Mouse (Mus musculus) cerebellum, adult 2 months (tissue): Measurements from ENCODE around the gene Atg3. TPM values are rescaled to one million over a fixed set of nuclear protein-coding genes. Genes with fewer than 3 reads are reported as not detected.

Source experiments
- DNase-seq, 2 experiments: peaks; one replicate each; pipeline ENCODE4 v3.0.0; 2021
- H3K27ac ChIP-seq: fragments of 200-500 bp; 2 replicates; pipeline ENCODE4 v1.5.1; 2012; ENCODE audit warnings: low read length, control low read depth, inconsistent platforms; ENCODE audit not compliant: insufficient read depth
- H3K27me3 ChIP-seq: fragments of 200-500 bp; 2 replicates; pipeline ENCODE4 v1.6.1; 2012; ENCODE audit warnings: inconsistent platforms, mild to moderate bottlenecking, low read length, moderate library complexity; ENCODE audit not compliant: control insufficient read depth, insufficient read depth
- H3K4me1 ChIP-seq: fragments of 200-500 bp; 2 replicates; pipeline ENCODE4 v1.6.1; 2011; ENCODE audit warnings: low read length; ENCODE audit not compliant: control insufficient read depth, insufficient read depth
- H3K4me3 ChIP-seq: fragments of 200-500 bp; replicated peaks from 2 replicates; pipeline ENCODE3; 2011; ENCODE audit warnings: mild to moderate bottlenecking, low read depth, low read length, control low read depth; ENCODE audit not compliant: insufficient read depth
- CTCF ChIP-seq: fragments of 200-500 bp; IDR thresholded peaks from 2 replicates; pipeline ENCODE4 v1.5.1; 2011; ENCODE audit warnings: low read depth, mild to moderate bottlenecking, control low read depth, low read length, moderate library complexity, borderline replicate concordance; ENCODE audit not compliant: insufficient read depth
- POLR2A ChIP-seq: fragments of 200-500 bp; IDR thresholded peaks from 2 replicates; pipeline ENCODE4 v1.6.1; 2011; ENCODE audit warnings: low read length, control low read depth, borderline replicate concordance; ENCODE audit not compliant: insufficient read depth
- WGBS: fragments of 180-500 bp; shearing (Covaris S2); methylation state at CpG from one replicate; pipeline ENCODE4 v1.1.7; 2018; 5-methylcytosine and 5-hydroxymethylcytosine counted together
- polyA plus RNA-seq: library from polyadenylated mRNA; depleted of rRNA; stranded (reverse); fragments of >200 nt; gene quantifications from 2 replicates; pipeline ENCODE4 v1.2.3, GENCODE M21; 2012; rRNA removed

Atg3 gene
- polyA plus RNA-seq, 1 experiment, result 54.8 TPM

- DNase-seq, result no peak
- 86% methylated on average over 3 of the region's 3 CpGs for WGBS
- Histone ChIP-seq H3K27ac (no peak overlapping the region), H3K4me1 (no peaks in the 10 kb centered on the region), H3K4me3 (no peak overlapping the region), H3K27me3 (no peaks in the 10 kb centered on the region)
- no peak for TF ChIP-seq POLR2A
Observed at GRCm38 (mm10) chr16:45222771-45223170, 64.2 kb downstream of the Atg3 start.

- Histone ChIP-seq H3K4me1 (no peaks in the 10 kb centered on the region), H3K27ac (no peak within 1 kb of the TSS), H3K27me3 (no peaks in the 10 kb centered on the region), H3K4me3 (no peak within 1 kb of the TSS)
- WGBS, result 40% methylated on average over 10 of the region's 10 CpGs
- DNase-seq, result no peak
- TF ChIP-seq CTCF (no peak), POLR2A (no peak)
Observed at GRCm38 (mm10) chr16:45223648-45224388, 65.2 kb downstream of the Atg3 start, which contains the start of gene Btla. Gene Btla (plus strand): TSS chr16:45224315.

DNA sequence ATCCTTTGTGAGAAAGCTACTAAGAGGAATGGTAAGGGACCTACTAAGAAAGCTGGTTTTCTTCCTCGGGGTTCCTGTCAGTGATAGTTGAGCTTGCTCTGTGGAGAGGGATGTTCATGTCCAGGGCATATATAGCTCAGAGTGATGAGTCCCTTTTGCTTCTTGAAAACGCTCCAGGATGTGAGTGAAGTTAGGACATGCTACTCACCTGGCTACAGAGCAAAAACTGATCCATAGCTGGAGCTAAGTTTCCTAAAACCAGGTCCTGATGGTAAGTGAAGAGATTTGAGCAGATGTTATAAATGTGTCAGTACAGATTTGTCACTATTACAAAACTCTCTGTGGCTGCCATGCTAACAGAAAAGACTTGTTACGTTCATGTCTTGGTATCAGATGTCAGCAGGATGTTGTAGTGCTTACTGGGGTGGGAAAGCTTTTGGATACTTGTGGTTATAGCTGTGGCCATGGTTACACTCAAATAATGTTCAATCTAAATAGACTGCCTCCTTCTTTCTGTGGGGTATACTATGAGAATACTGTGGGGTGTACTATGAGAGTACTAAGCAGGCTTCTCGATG, 65.9 kb downstream of the Atg3 start:
- no peaks in the 10 kb centered on the region for H3K4me1 ChIP-seq
- H3K27ac ChIP-seq, result no peak overlapping the region
- no peaks in the 10 kb centered on the region for H3K27me3 ChIP-seq
- DNase-seq, result no peak
- 48% methylated on average over 4 of the region's 4 CpGs for WGBS
- H3K4me3 ChIP-seq, result no peak overlapping the region
- TF ChIP-seq POLR2A (no peak), CTCF (no peak)

- H3K4me1 ChIP-seq, result no peaks in the 10 kb centered on the region
- no peak overlapping the region for H3K4me3 ChIP-seq
- no peak for DNase-seq
- WGBS, result 89% methylated on average over 1 of the region's 1 CpGs
- no peaks in the 10 kb centered on the region for H3K27me3 ChIP-seq
- no peak overlapping the region for H3K27ac ChIP-seq
- TF ChIP-seq CTCF (no peak), POLR2A (no peak)
Observed at GRCm38 (mm10) chr16:45227002-45227401, 68.4 kb downstream of the Atg3 start.

DNA sequence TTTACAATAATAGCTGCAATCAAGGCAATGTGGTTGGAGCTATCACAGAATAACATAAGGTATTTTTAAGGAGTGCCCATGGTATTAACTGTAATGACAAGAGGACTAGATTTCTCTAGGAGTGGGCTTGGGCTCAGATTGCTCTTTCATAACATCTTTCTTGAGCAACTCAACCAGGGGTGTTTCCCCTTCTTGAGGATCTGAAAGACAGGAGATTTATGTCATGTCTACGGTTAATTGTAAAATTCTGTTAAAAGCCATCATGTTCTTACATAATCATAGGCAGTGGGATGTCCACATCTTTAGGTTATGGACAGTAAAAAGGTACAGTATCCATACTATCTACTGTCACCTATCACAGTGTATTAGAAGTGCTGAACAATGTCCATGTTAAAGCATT, 72.7 kb downstream of the Atg3 start:
- 92% methylated on average over 1 of the region's 1 CpGs for WGBS
- no peaks in the 10 kb centered on the region for H3K4me1 ChIP-seq
- no peak for TF ChIP-seq CTCF
- no peak for TF ChIP-seq POLR2A
- H3K27me3 ChIP-seq, result no peaks in the 10 kb centered on the region
- no peak overlapping the region for H3K27ac ChIP-seq
- DNase-seq, result no peak
- H3K4me3 ChIP-seq, result no peak overlapping the region

- H3K27ac ChIP-seq, result no peak overlapping the region
- H3K4me3 ChIP-seq, result no peak overlapping the region
- TF ChIP-seq POLR2A, result no peak
- TF ChIP-seq CTCF, result no peak
- H3K27me3 ChIP-seq, result no peaks in the 10 kb centered on the region
- DNase-seq, result no peak
- H3K4me1 ChIP-seq, result no peaks in the 10 kb centered on the region
- 40% methylated on average over 3 of the region's 3 CpGs for WGBS
Observed at GRCm38 (mm10) chr16:45233007-45233406, 74.4 kb downstream of the Atg3 start.

Other genes with a start within 250 kb of the Atg3 start
- gene Cd200r3, start 215.1 kb upstream of the Atg3 start, polyA plus RNA-seq, result not detected in 2 replicates
- 3.2 and 3.8 TPM in 2 replicates for gene Ccdc80, start 65.4 kb upstream of the Atg3 start, polyA plus RNA-seq
- 40.0 and 40.8 TPM in 2 replicates for gene Slc35a5, start 79 bp upstream of the Atg3 start, polyA plus RNA-seq
- 0.47 and 0.62 TPM in 2 replicates for gene Btla, start 65.5 kb downstream of the Atg3 start, polyA plus RNA-seq